10 mouse cellular contexts compared by ENCODE assay signal in genomic region chr12:85508235-85508634, GRCm38 (mm10). TPM values are rescaled to one million over a fixed set of nuclear protein-coding genes. Genes with fewer than 3 reads are reported as not detected.
A peak's percentile ranks its signal among the peaks of the same experiment; 100 is the strongest.
DNase-seq lines count a peak whose midpoint lies in the region; ATAC-seq and TF ChIP-seq lines count a peak whose summit lies in the region.
"Had no signal": no experiment of that assay in that cellular context is flagged by ENCODE, and none has a peak within 500 bp of the region (broad histone marks: within the 10 kb centered on the region; RNA-seq: fewer than 3 reads in every experiment).

No protein-coding gene starts in this region.

- WGBS in liver, embryonic 14.5 days (ENCODE audit: insufficient replicate concordance) = 15% methylated on average over 3 of the region's 3 CpGs
- WGBS in liver, embryonic 11.5 days = 22% methylated on average over 3 of the region's 3 CpGs

- in situ Hi-C loops in Patski (cut with MboI; ENCODE audit: low pct_unique_long_range_greater_than_20kb) = loop anchor here (5.0 kb wide), 1 partner anchor 149 kb away; no protein-coding TSS in a partner anchor

- no peaks in the 10 kb centered on the region for H3K4me1 ChIP-seq in liver, embryonic 14.5 days (replicated peaks; ENCODE audit: control insufficient read depth in 2 of 2, insufficient read depth in 2 of 2, low read length in 1 of 2)
- H3K4me1 ChIP-seq in liver, embryonic 11.5 days (replicated peaks; ENCODE audit: control insufficient read depth, insufficient read depth, low read length) = no peaks in the 10 kb centered on the region
- H3K4me1 ChIP-seq: limb, embryonic 12.5 days; neural tube, embryonic 12.5 days had no signal

- no peaks in the 10 kb centered on the region for H3K36me3 ChIP-seq in liver, embryonic 14.5 days (replicated peaks; ENCODE audit: control insufficient read depth, insufficient read depth, low read depth)
- H3K36me3 ChIP-seq in liver, embryonic 11.5 days (ENCODE audit: control insufficient read depth, insufficient read depth, low read length) = no peaks in the 10 kb centered on the region
- H3K36me3 ChIP-seq: limb, embryonic 12.5 days; neural tube, embryonic 12.5 days had no signal

- H3K27me3 ChIP-seq in liver, embryonic 14.5 days (ENCODE audit: control insufficient read depth, insufficient read depth, low read length) = no peaks in the 10 kb centered on the region
- no peaks in the 10 kb centered on the region for H3K27me3 ChIP-seq in liver, embryonic 11.5 days (replicated peaks; ENCODE audit: control insufficient read depth, insufficient read depth, low read length)
- no peaks in the 10 kb centered on the region for H3K27me3 ChIP-seq in Patski
- H3K27me3 ChIP-seq: limb, embryonic 12.5 days; neural tube, embryonic 12.5 days had no signal

- H3K4me3 ChIP-seq in gastrocnemius, adult 2 months = no peak overlapping the region
- no peak overlapping the region for H3K4me3 ChIP-seq in liver, embryonic 14.5 days (ENCODE audit: insufficient read depth in 1 of 2, low read depth in 2 of 2, low read length in 2 of 2)
- H3K4me3 ChIP-seq in liver, embryonic 11.5 days (ENCODE audit: low read depth, low read length) = no peak overlapping the region
- H3K4me3 ChIP-seq: limb, embryonic 12.5 days; neural tube, embryonic 12.5 days had no signal

- no peak for ATAC-seq in liver, embryonic 14.5 days (ENCODE audit: insufficient read depth)
- ATAC-seq in liver, embryonic 11.5 days (replicated peaks; ENCODE audit: low FRiP score) = no peak
- ATAC-seq in Patski = no peak
- ATAC-seq in frontal cortex, adult (ENCODE audit: low TSS enrichment) = no peak

- H3K9me3 ChIP-seq in liver, embryonic 14.5 days (ENCODE audit: control insufficient read depth, low read length) = no peaks in the 10 kb centered on the region
- no peaks in the 10 kb centered on the region for H3K9me3 ChIP-seq in liver, embryonic 11.5 days (ENCODE audit: control insufficient read depth, low read length)

- DNase-seq in gastrocnemius, adult 2 months = peak; percentile 43
- no peak for DNase-seq in gastrocnemius, adult 8-10 months (ENCODE audit: low spot score in 2 of 2)
- DNase-seq in liver, embryonic 14.5 days (ENCODE audit: low read depth in 3 of 3, low spot score in 3 of 3) = no peak
- no peak for DNase-seq in liver, embryonic 11.5 days (ENCODE audit: low spot score)
- DNase-seq in Patski (ENCODE audit: low read depth, low spot score) = no peak
- DNase-seq in lung, postnatal 36 days = peak; percentile 74
- DNase-seq in yolk sac, embryonic 10.5 days (ENCODE audit: low spot score) = no peak

- CTCF ChIA-PET in Patski (lab: Charles Lee) = interaction anchor here (0.6 to 2.7 kb wide), 7 partner anchors 8 to 160 kb away, joined by 3 to 11 read pairs (median 3); no protein-coding TSS in a partner anchor

- H3K27ac ChIP-seq in gastrocnemius, adult 2 months = no peak overlapping the region
- H3K27ac ChIP-seq in liver, embryonic 14.5 days = no peak overlapping the region
- H3K27ac ChIP-seq in liver, embryonic 11.5 days (ENCODE audit: low read depth, low read length) = no peak overlapping the region
- H3K27ac ChIP-seq: limb, embryonic 12.5 days; neural tube, embryonic 12.5 days had no signal

- TF ChIP-seq EP300 in liver, embryonic 14.5 days (IDR thresholded peaks at IDR 0.05; ENCODE audit: low read depth) = no peak

- peak; percentile 91 for TF ChIP-seq CTCF in gastrocnemius, adult 2 months (IDR thresholded peaks at IDR 0.05)
- TF ChIP-seq CTCF in liver, embryonic 14.5 days (IDR thresholded peaks at IDR 0.05; ENCODE audit: low read depth) = peak; percentile 42
- peak; percentile 78 for TF ChIP-seq CTCF in Patski (IDR thresholded peaks at IDR 0.05)

- intact Hi-C loops in gastrocnemius, adult 2 months (cut with DNase I) = loop anchor here (1.0 to 5.0 kb wide), 3 partner anchors 137 to 219 kb away; no protein-coding TSS in a partner anchor

- H3K4me2 ChIP-seq in liver, embryonic 14.5 days (ENCODE audit: low read depth) = no peak overlapping the region
- H3K4me2 ChIP-seq in liver, embryonic 11.5 days = no peak overlapping the region
- H3K4me2 ChIP-seq: limb, embryonic 12.5 days; neural tube, embryonic 12.5 days had no signal

- H3K9ac ChIP-seq in liver, embryonic 14.5 days (replicated peaks) = no peak overlapping the region
- no peak overlapping the region for H3K9ac ChIP-seq in liver, embryonic 11.5 days (ENCODE audit: low read depth, low read length)
- H3K9ac ChIP-seq: limb, embryonic 12.5 days; neural tube, embryonic 12.5 days had no signal

- POLR2A ChIA-PET in Patski (lab: Charles Lee) = no interaction called here

RNA-seq across cellular contexts. Expression of gene Fos, which starts 34.5 kb away (rescaled TPM):
- total RNA-seq in gastrocnemius, adult 2 months (2021) = 1 to 10 TPM; 3.6 to 8.7 TPM
- total RNA-seq in gastrocnemius, adult 8-10 months (2022) = 10 to 100 TPM in 2 of 4 experiments, 1 to 10 TPM in 2; 5.6 to 26.9 (median 8.4) TPM
- 0.79 and 0.83 TPM in 2 replicates for polyA plus RNA-seq in liver, embryonic 14.5 days (2012; rRNA removed)
- 0.61 and 0.71 TPM in 2 replicates for polyA plus RNA-seq in liver, embryonic 14.5 days (2014; fragmentation: Nextera tagmentation; extraction: Ambion mirVana)
- polyA plus RNA-seq in liver, embryonic 11.5 days (2014; fragmentation: Nextera tagmentation; extraction: Ambion mirVana) = 1.3 and 1.6 TPM in 2 replicates
- 678 TPM for polyA plus RNA-seq in Patski (2021)

Comparison
In these comparisons a context has a peak if more than half of its experiments do, and no peak if none do; other contexts are left out.
1. DNase-seq: peak in gastrocnemius, adult 2 months (single experiment) and lung, postnatal 36 days (single experiment); none in gastrocnemius, adult 8-10 months (0 of 2), liver, embryonic 14.5 days (0 of 3), liver, embryonic 11.5 days (single experiment), Patski (single experiment) and yolk sac, embryonic 10.5 days (single experiment).
2. RNA of gene Fos, which starts 34.5 kb away (polyA plus RNA-seq): 678 TPM in Patski (single experiment); 1.3 to 1.6 TPM in liver, embryonic 11.5 days and 0.61 to 0.83 TPM in liver, embryonic 14.5 days; every median in the first group is over 100 times any median in the second.
3. Peak in every context shown above with its lines, with median percentiles within 50 percentile points of each other: CTCF ChIP-seq.